Mouse (Mus musculus) frontal cortex, postnatal 25 days (tissue): ENCODE data around the gene Vmn1r214.

Source experiments
- DNase-seq, 2 experiments: peaks; one replicate each; pipeline ENCODE4 v3.0.0; 2022; ENCODE audit warnings: low spot score in 2 of 2

Gene Vmn1r214

DNA sequence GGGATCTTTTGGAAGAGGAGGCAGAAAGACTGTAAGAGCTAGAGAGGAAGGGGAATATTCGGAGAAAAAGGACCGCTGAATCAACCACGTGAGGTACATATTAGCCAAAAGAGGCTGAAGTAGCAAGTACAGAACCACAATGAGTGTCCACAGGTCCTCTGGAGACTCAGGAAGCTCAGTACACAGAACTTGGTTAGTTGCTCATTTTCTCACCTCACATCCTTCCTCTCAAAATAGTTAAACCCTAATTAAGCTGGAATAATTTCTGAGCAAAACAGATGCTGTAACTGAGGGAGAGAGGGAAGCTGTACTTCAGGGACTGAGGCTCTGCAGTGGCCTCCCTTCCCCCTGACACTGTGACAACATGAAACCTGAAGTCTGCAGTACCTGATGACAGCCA lies at the start of gene Vmn1r214:
Gene Vmn1r214, plus strand, starts transcription at position 301 of the 400 bp plus-strand sequence.
- no peak for DNase-seq

DNA sequence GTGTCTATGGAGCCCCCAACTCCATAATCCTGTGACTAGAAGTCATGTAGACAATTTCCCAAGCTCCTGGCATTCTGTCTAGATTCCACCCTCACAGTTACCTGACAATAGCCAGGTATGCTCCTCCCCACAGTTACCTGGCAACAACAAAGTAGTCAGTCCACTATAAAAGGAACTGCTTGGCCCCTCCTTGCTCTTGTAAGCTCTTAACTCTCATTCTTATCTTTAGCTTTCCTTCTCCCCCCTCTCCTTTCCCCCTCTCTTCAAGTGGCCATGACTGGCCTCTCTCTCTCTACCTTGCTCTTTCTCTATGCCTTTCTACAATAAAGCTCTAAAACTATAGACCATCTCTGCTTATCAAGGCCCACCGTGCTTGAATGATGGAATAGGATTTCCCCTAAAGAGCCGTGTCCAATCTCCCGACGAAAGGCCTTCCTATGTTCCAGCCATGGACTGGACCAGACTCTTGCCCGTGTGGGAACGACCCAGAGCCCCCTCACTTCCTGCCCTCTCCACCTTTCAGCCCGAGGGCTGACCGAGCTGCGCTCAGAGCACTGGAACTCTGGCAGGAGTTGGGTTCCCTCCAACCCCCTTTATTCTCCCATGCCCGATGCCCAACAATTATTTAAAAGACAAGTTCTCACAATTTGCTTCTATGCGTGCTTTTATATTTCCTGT lies 39.9 kb upstream of the Vmn1r214 start:
- DNase-seq = no peak

DNA sequence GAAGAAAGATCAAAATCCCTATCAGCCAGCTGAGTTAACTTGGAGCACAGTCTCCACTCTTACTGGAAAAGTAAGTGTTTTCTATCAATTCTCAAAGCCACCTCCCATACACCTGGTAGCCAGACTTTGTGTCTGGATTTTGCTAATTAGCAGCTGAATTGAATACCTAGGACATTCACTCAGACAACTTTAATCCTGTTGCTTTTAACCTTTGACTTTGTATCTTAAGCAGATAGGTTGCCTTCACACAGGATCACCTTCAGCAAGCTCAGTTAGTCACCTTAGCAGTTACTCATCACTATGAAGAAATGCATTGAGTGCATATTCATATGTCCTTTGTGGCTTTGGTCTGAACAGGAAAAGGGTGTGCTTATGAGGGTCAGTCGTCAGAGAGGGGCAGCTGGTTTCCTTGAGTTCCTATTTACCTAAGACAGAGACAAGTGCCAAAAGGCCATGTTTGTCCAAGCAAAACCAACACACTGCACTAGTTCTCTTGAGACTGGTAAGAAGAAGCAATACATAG lies 38.0 kb upstream of the Vmn1r214 start:
- no peak for DNase-seq

DNA sequence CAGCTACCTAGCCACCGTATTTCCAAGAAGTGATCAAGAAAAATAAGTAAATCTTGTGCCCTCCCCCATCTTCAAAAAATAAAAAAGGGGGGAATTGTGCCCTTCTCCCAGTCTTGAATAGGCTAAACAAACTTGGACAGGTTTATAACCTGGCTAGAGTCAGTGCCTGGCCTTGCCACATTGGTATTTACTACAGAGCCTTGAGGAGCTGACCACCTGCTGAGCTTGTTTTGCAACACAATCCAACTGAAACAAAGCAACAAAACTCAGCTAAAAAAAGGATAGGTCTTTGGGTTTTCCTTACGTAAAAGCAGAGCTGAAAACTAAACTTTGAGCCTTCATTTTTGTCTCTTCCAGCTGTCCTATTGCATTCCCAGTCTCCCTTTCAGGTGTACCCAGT lies 37.5 kb upstream of the Vmn1r214 start:
- DNase-seq = no peak

DNA sequence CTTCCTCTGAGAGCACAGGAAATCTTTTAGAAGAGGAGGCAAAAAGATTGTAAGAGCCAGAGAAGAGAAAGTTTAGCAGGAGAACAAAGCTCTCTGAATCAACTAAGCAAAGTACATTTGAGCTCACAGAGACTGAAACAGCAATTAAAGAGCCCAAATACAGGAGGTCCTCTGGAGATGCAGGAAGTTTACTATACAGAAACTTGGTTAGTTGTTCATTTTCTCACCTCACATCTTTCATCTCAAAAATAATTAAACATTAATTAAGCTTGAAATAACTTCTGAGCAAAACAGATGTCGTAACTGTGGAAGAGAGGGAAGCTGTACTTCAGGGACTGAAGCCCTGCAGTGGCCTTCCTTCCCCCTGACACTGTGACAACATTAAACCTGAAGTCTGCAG lies 22.9 kb upstream of the Vmn1r214 start, which contains the start of gene Vmn1r213:
Gene Vmn1r213, plus strand, starts transcription at position 301 of the 400 bp plus-strand sequence.
- DNase-seq = no peak

DNA sequence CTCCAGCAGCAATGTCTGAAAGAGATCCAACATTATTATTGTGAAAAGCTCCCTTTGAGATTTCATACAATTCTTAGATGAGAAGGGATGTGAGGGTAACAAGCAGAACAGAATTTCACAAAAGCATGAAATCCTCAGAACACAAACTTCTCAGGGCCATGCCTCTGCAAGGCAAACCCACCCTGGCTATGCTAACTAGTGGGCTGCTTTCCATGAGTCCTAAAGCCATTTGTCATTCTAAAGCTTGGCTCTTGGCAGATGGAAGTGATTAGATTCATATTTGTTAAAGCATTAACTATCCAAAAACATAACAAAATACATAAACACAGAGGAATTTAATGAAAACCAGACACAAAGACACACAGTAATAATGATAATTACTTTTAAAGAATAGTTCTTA lies 12.1 kb upstream of the Vmn1r214 start:
- DNase-seq = no peak

DNA sequence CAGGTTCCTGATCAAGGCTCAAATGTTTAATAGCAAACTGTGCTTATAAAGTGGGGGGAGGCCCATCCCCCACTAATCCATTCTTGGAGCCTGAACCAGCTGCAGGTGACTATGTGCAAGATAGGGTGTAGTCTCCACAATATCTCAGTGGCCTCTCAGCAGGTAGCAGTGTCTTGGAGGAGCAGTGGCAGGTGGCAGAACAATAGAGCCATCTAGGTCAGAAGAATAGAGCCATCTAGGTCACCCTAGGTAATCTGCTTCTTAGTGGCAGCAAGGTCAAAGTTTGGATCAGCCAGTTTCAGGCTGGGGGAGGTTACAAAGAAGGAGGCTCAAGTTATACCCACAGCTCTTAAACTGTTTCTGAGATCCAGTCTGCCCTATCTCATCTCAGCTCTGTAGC lies 5.4 kb upstream of the Vmn1r214 start:
- no peak for DNase-seq

DNA sequence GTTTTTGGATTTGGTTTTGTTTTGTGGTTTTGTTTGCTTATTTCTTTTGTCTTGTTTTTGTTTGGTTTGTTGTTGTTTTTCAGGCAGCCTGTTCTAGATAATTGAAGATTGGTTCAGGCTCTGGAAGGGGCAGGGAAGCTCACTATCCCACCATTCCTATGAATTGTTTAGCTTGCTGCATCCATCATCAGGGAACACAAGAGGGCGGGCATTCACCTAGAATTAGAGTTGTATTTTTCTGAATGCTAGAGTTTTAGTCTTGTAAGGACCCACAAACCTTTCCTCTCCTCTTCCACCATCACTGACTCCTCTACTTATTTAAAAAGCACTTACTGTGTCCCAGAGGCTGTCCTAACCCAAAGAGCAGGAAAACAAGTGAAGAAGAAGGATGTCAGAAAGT lies 27.6 kb downstream of the Vmn1r214 start:
- DNase-seq = no peak

DNA sequence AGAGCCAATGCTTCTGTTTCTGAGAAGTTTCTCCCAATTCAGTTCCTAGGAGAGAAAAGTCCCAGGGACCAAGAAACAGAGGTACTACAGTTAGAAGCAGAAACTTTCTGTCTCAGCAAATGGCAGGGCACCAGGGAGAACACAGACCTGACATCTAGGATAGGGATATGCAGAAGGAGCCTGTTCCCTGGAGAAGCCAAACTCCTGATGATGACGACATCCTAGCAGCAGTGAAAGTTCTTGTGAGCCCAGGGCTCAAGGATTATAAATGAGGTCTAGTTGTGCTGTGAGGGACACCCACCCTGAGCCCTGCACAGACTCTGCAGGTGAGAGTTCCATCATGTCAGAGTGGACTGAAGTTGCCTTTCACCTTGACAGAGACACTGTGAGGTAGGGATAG lies 37.5 kb downstream of the Vmn1r214 start, which contains the start of gene Vmn1r215:
Gene Vmn1r215, plus strand, starts transcription at position 301 of the 400 bp plus-strand sequence.
- no peak for DNase-seq

DNA sequence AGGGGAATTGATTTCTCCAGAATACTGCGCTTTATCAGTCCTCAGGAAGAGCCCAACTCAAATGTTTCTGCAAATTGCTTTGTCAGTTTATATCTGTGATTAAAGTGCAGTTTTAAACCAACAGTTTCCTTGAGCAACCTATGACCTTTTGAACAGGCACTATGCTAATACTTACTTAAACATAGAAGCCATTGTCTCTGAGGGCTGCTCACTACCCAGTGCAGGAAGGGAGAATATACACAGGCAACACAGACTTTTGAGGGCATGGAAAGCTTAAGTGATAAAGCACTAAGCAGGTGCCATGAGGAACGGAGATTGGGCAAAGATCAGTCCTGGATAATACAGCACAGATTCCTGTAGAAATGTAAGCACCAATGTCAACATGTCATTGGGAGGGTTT lies 39.1 kb downstream of the Vmn1r214 start:
- DNase-seq = no peak
